Mouse (Mus musculus) CD4-positive, CD25-positive, alpha-beta regulatory T cell, adult 4 months (primary cell): ENCODE data around the gene Smad9. TPM values are rescaled to one million over a fixed set of nuclear protein-coding genes. Genes with fewer than 3 reads are reported as not detected.

Experiments used
- ATAC-seq: one replicate; pipeline ENCODE4 v1.8.0; 2017
- polyA plus RNA-seq, 2 experiments: library from polyadenylated mRNA; unstranded; fragments of 100-300 nt; shearing (Covaris generic); gene quantifications; one replicate each; pipeline ENCODE4 v1.2.1; 2017

The Smad9 gene
- polyA plus RNA-seq: not detected

GRCm38 (mm10) chr3:54755145-54756041 lies at the start of gene Smad9:
TSS of gene Smad9 (plus strand) at chr3:54755582.
- no peak for ATAC-seq

DNA sequence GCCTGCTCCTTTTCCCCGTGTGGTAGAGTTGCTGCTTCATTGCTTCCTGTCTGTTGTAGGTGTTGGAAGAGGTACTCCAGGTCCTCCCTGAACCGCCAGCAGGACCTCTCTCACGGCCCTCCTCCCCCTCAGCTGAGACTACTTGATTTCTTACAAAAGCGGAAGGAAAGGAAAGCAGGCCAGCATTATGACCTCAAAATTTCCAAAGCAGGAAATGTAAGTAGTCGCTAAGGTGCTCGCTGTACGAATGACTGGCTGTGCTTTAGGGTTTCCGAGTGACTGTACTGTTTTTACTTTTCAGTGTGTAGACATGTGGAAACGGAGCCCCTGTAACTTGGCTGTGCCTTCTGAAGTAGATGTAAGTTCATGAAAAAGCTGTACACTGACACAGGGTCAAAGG lies 46.4 kb upstream of the Smad9 start:
- peak; percentile 93 for ATAC-seq

GRCm38 (mm10) chr3:54714253-54714652 lies 41.1 kb upstream of the Smad9 start, which contains the start of gene Gm21958:
TSS of gene Gm21958 (minus strand) at chr3:54714353.
- no peak for ATAC-seq

DNA sequence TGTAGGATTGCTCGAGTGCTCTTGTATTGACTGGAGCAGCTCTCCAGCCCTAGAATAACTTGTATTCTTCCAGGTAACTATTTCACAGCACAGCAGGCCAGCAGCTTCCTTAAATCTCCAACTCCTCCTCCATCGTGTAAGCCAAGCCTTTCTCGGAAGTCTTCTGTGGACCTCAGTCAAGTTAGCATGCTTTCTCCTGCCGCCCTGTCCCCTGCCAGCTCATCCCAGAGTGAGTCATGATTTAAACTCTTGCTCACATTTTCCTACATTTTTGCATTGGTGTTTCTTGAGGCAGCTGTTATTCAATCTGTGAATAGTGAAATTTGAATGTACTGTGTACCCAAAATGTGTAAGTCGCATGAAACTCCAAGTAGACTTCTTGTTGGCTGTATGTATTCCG lies 39.9 kb upstream of the Smad9 start:
- no peak for ATAC-seq

DNA sequence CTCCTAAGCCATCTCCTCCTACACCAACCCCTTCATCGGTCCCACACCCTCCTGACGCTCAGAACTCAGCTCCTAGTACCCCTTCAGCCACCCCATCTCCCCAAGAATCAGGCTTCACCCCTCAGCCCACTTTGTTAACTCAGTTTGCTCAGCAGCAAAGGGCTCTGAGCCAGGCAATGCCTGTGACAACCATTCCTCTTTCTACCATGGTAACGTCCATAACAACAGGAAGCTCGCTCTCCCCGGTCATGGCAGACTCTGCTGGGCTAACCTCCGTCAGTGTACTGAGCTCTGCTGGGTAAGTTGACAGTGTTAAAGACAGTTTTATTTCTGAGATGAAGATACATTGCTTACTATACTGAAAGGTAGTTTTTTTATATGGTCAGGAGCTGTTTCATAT lies 38.0 kb upstream of the Smad9 start:
- no peak for ATAC-seq

GRCm38 (mm10) chr3:54718947-54719346 lies 36.4 kb upstream of the Smad9 start:
- ATAC-seq: no peak

- peak; percentile 84 for ATAC-seq
These were observed 31.5 kb upstream of the Smad9 start for GRCm38 (mm10) chr3:54723741-54724500.

GRCm38 (mm10) chr3:54725344-54725743 lies 30.0 kb upstream of the Smad9 start:
- ATAC-seq: no peak

GRCm38 (mm10) chr3:54727588-54727987 lies 27.8 kb upstream of the Smad9 start:
- peak; percentile 16 for ATAC-seq

GRCm38 (mm10) chr3:54728100-54728499 lies 27.3 kb upstream of the Smad9 start:
- peak; percentile 29 for ATAC-seq

GRCm38 (mm10) chr3:54731626-54732150 lies 23.7 kb upstream of the Smad9 start:
- ATAC-seq: no peak

GRCm38 (mm10) chr3:54732371-54732770 lies 23.0 kb upstream of the Smad9 start:
- no peak for ATAC-seq

DNA sequence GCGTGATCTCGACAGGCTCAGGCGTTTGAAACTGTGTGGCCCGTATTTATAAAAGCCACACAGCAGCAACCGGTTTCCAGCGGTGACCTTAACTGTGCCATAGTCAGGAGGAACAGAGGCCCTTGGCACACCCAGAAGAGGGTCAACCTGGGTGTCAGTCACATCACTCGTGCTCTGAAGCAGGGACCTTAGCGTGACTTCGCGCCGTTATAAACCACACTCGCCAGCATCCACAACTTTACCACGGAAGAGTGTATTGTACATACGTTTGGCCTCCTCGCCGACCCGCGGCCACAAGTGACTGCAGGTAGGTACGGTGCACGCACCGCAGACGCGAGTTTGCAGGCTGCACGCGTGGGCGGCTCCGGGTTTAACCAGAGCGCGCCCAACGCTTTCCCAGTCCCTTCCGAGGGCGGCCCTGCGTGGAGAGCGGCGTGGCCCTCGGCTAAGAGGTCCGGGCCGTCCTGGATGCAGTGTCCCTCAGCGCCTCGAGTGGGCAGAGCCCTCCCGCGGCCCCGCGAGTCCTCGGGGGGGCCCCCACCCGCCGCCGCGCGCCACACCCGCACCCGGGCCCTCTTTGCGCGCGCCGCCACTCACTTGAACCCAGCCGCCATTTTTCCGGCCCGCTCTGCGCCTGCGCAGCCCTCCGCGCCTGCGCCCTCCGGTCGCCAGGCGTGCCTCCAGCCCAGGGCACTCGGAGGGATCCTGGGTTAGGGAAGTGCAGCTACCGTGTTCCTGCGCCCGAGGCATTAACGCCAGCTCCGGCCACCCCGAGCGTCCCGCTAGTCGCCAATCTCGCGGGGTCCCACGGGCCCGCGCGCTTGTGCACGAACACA lies 20.8 kb upstream of the Smad9 start:
- peak; percentile 79 for ATAC-seq

DNA sequence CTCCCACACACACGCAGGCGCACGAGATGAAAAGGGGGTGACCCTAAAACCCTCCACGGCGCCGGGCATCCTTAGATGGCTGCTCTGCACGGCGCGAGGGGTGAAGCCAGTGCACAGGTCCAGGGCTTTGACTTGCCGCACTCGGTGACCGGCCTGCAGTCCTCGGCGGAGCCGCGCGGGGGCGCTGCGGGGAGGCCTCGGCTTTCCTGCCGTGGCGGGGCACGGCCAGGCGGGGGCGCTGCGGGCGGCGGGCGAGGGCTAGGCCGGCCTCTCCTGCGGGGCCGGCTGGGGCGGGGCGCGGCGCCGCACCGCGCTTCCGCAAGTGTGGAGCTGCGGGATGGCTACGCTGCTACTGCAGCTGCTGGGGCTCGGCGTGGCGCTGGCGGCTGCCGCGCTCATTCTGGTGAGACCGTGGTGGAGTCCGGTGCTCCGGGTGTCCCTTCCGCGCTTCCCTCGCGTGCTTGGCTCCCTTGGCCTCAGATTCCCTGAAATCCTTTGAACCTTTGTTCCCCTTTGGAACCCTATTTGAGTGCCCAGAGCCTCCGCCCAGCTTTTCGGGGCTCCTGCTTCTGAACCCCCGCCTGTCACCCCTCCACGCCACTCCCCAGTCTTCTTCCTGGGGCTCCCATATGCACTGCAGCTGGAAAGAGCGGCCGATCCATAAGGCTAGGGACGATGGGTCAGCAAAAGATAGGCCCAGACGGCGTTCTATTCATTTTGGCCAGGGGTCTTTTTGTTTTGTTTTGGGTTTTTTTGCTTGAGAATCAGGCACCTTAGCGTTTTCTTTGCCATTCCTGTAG lies 19.9 kb upstream of the Smad9 start, which contains the start of the genes Exosc8 and Alg5:
Gene Exosc8 (minus strand): TSS at position 147 of the 800 bp plus-strand sequence.
Gene Alg5 (plus strand): TSS at position 293 of the 800 bp plus-strand sequence.
- peak; percentile 76 for ATAC-seq

DNA sequence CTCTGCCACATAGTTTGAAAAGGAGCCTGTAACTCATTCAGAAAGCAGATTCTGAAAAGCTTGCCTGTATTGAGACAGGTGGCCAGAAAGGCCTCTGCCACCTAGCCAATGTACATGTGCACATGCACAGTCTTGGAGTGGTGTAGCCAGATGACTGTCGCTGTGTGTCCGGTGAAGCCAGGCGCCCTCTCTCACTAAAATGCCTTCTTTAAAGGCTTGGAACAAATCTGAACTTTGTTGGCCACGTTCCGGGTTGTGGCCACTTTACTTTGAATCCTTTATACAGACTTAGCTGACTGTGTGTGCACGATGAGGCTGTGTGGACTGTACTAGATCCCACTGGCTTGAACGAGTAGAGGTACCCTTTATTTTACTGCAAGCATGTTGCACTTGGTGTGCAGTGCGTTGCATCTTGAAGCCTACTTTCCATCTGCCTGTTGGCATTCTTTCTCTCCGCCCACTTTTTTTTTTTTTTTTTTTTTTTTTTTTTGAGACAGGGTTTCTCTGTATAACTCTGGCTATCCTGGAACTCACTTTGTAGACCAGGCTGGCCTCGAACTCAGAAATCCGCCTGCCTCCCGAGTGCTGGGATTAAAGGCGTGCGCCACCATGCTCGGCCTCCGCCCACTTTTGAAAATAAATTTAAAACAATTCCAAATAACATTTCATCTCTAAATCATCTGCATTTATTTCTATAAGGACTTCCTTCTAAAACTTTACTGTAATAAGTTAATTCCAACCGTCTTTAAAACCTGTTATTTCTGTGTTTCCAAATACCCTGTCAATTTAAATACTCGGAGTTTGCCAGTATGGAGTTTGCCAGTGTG lies 19.1 kb upstream of the Smad9 start:
- no peak for ATAC-seq

DNA sequence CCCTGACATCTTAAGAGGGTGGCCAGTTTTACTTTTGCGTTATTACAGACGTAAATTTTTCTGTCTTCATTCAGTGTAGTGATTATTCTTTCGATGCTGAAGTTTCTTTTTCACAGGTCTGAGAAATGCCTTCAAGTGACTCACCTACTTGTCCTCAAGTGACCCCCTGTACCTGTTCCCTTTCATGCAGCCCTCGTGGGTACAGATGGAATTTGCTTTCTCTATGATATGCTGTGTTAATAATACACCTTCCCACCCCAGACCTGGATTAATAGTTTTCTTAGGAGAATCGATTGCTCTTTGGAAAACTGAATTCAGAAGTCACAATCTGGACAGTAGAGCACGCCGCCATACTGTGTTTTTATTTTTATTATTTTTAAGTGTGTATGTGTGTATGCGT lies 18.1 kb upstream of the Smad9 start:
- ATAC-seq: no peak

- ATAC-seq: no peak
These were observed 13.4 kb upstream of the Smad9 start for GRCm38 (mm10) chr3:54741965-54742364.

- peak; percentile 51 for ATAC-seq
These were observed 9.6 kb upstream of the Smad9 start for GRCm38 (mm10) chr3:54745799-54746198.

- no peak for ATAC-seq
These were observed 2.0 kb upstream of the Smad9 start for GRCm38 (mm10) chr3:54753411-54753810.

- no peak for ATAC-seq
These were observed 676 bp downstream of the Smad9 start for GRCm38 (mm10) chr3:54756058-54756457.
